Mouse (Mus musculus) E14TG2a.4 (cell line): ENCODE measurements around the gene Zfp697.
"Not testable (repeated sequence)": the region's sequence is repeated elsewhere in the genome, so short reads cannot be mapped to it uniquely, and the experiment has no call there.

Experiments used
- CTCF ChIP-seq: conservative IDR thresholded peaks from 2 replicates; pipeline ENCODE4 v1.5.1; 2014; ENCODE audit warnings: low read length
- NANOG ChIP-seq: IDR thresholded peaks from 2 replicates; pipeline ENCODE4 v1.6.1; 2014; ENCODE audit warnings: borderline replicate concordance, low read length, mixed read lengths
- POU5F1 ChIP-seq: IDR thresholded peaks from 2 replicates; pipeline ENCODE4 v1.6.1; 2014; ENCODE audit warnings: low read length, borderline replicate concordance

GRCm38 (mm10) chr3:98564894-98565293 is 182.6 kb downstream of the Zfp697 start:
- not testable (repeated sequence) for TF ChIP-seq CTCF, POU5F1, NANOG
